Mouse (Mus musculus): ENCODE measurements around the gene Gm47791. TPM values are rescaled to one million over a fixed set of nuclear protein-coding genes. Genes with fewer than 3 reads are reported as not detected.

The Gm47791 gene
- polyA plus RNA-seq (2012; fragmentation: generic; extraction: Trizol) = not detected

DNA sequence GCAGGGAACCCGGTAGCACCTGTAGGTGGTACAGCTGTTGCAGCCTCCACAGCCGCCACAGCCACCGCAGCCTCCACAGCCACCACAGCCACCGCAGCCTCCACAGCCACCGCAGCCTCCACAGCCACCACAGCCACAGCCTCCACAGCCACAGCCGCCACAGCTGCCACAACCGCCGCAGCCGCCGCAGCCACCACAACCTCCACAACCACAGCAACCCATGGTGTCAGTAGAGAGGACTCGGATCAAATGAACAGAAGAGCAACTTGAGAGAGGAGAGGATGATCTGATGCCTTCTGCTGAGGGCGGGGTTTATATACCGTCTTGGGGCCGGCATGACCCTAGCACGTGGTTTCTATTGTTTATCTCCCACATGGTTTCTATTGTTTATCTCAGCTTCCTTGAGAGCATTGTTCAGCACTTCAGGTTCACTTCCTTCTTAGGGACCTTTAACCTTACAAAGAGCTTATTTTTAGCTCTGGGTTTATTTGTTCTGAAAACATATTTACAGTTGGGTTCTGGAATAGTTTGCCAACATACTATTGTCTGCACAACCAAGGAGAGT, at the start of gene Gm47791:
Gene Gm47791 (minus strand): TSS at position 222 of the 565 bp plus-strand sequence.
- Histone ChIP-seq H3K36me3 (ENCODE audit: control insufficient read depth, insufficient read depth) (no peaks in the 10 kb centered on the region), H3ac (ENCODE audit: control insufficient read depth, insufficient read length) (no peak within 1 kb of the TSS), H3K4me2 (ENCODE audit: low read depth) (no peak within 1 kb of the TSS), H3K79me2 (ENCODE audit: control insufficient read depth, insufficient read depth) (no peaks in the 10 kb centered on the region), H3K4me3 (no peak within 1 kb of the TSS), H3K27me3 (ENCODE audit: control insufficient read depth, insufficient read depth, insufficient read length) (no peaks in the 10 kb centered on the region)
- TF ChIP-seq MYOG (IDR thresholded peaks at IDR 0.05; ENCODE audit: control insufficient read depth in 1 of 3, insufficient read depth in 1 of 3, insufficient read length in 2 of 3, low read depth in 2 of 3) (no peak), MYOD1 (IDR thresholded peaks at IDR 0.05; ENCODE audit: control insufficient read depth in 1 of 3, insufficient read length in 2 of 3, low read depth in 2 of 3) (no peak), SRF (IDR thresholded peaks at IDR 0.05; ENCODE audit: control insufficient read depth, insufficient read length, low read depth) (no peak), TCF3 (IDR thresholded peaks at IDR 0.05; ENCODE audit: insufficient read length, low read depth) (no peak), POLR2A (IDR thresholded peaks at IDR 0.05; ENCODE audit: insufficient read length, low read depth) (no peak), USF1 (IDR thresholded peaks at IDR 0.05; ENCODE audit: low read depth) (no peak), MAX (IDR thresholded peaks at IDR 0.05; ENCODE audit: low read depth) (no peak), E2F4 (IDR thresholded peaks at IDR 0.05; ENCODE audit: insufficient read depth) (no peak), REST (IDR thresholded peaks at IDR 0.05; ENCODE audit: insufficient read depth, insufficient read length) (no peak), CEBPB (IDR thresholded peaks at IDR 0.05; ENCODE audit: insufficient read depth, poor library complexity, severe bottlenecking) (no peak)

DNA sequence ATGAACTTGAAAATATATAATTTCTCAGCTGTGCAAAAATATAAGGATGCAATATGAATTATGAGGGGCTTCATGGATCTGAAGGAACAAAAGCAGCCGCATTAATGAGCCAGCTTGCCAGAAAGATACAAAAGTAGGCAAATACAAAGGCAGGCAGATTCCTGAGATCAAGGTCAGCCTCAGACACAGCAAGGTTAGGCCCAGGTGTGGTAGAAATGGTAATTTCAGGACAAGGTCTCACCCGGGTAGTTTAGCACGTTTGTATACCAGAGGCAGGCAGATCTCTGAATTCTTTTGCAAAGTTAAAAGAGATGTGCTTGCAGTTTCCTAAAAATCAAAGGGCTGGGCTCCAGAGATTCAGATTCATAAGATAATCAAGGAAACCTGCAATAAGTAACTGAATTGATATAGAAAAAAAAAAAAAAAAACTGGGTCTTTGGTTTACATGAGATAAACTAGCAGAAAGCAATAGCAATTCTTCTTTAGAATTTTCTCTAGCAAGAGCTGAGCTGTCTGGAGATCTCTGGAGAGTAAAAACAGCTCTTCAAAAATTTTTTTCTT, 49.7 kb upstream of the Gm47791 start:
- Histone ChIP-seq H3ac (ENCODE audit: control insufficient read depth, insufficient read length) (no peak overlapping the region), H3K79me2 (ENCODE audit: control insufficient read depth, insufficient read depth) (no peaks in the 10 kb centered on the region), H3K27me3 (ENCODE audit: control insufficient read depth, insufficient read depth, insufficient read length) (no peaks in the 10 kb centered on the region), H3K36me3 (ENCODE audit: control insufficient read depth, insufficient read depth) (no peaks in the 10 kb centered on the region), H3K4me2 (ENCODE audit: low read depth) (no peak overlapping the region), H3K4me3 (no peak overlapping the region)
- no peak for TF ChIP-seq CEBPB (IDR thresholded peaks at IDR 0.05; ENCODE audit: insufficient read depth, poor library complexity, severe bottlenecking)
- no peak for TF ChIP-seq REST (IDR thresholded peaks at IDR 0.05; ENCODE audit: insufficient read depth, insufficient read length)
- no peak for TF ChIP-seq MYOG (IDR thresholded peaks at IDR 0.05; ENCODE audit: control insufficient read depth in 1 of 3, insufficient read depth in 1 of 3, insufficient read length in 2 of 3, low read depth in 2 of 3)
- TF ChIP-seq TCF3 (IDR thresholded peaks at IDR 0.05; ENCODE audit: insufficient read length, low read depth) = no peak
- TF ChIP-seq POLR2A (IDR thresholded peaks at IDR 0.05; ENCODE audit: insufficient read length, low read depth) = no peak
- TF ChIP-seq SRF (IDR thresholded peaks at IDR 0.05; ENCODE audit: control insufficient read depth, insufficient read length, low read depth) = no peak
- no peak for TF ChIP-seq MAX (IDR thresholded peaks at IDR 0.05; ENCODE audit: low read depth)
- TF ChIP-seq MYOD1 (IDR thresholded peaks at IDR 0.05; ENCODE audit: control insufficient read depth in 1 of 3, insufficient read length in 2 of 3, low read depth in 2 of 3) = no peak
- TF ChIP-seq E2F4 (IDR thresholded peaks at IDR 0.05; ENCODE audit: insufficient read depth) = no peak
- no peak for TF ChIP-seq TCF12 (IDR thresholded peaks at IDR 0.05; ENCODE audit: insufficient read depth, poor library complexity, severe bottlenecking)
- no peak for TF ChIP-seq POLR2AphosphoS2 (IDR thresholded peaks at IDR 0.05; ENCODE audit: insufficient read length, low read depth)
- no peak for TF ChIP-seq USF1 (IDR thresholded peaks at IDR 0.05; ENCODE audit: low read depth)

DNA sequence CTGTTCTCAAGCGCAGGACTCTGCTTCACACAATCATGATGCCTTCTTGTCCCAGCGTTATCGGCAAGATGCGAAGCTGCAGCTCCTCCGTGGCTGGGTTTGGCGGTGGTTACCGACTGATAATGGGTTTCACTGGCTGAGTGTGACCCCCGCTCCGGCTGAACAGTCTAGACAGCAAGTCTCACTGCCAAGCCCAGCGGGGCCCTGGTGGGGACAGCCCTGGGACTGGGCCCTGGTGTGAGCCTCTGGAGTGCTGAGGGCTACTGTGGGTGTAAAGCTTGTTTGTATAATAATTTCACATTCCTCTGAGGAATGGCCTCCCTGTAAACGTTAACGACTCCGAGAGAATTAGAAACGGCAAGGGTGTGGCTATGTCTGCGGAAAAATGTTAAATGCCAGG, 49.1 kb upstream of the Gm47791 start:
- Histone ChIP-seq H3ac (ENCODE audit: control insufficient read depth, insufficient read length) (no peak overlapping the region), H3K4me2 (ENCODE audit: low read depth) (no peak overlapping the region), H3K79me2 (ENCODE audit: control insufficient read depth, insufficient read depth) (no peaks in the 10 kb centered on the region), H3K4me3 (no peak overlapping the region), H3K27me3 (ENCODE audit: control insufficient read depth, insufficient read depth, insufficient read length) (no peaks in the 10 kb centered on the region), H3K36me3 (ENCODE audit: control insufficient read depth, insufficient read depth) (no peaks in the 10 kb centered on the region)
- TF ChIP-seq MYOG (IDR thresholded peaks at IDR 0.05; ENCODE audit: control insufficient read depth in 1 of 3, insufficient read depth in 1 of 3, insufficient read length in 2 of 3, low read depth in 2 of 3) = no peak
- TF ChIP-seq TCF12 (IDR thresholded peaks at IDR 0.05; ENCODE audit: insufficient read depth, poor library complexity, severe bottlenecking) = no peak
- TF ChIP-seq POLR2A (IDR thresholded peaks at IDR 0.05; ENCODE audit: insufficient read length, low read depth) = no peak
- no peak for TF ChIP-seq REST (IDR thresholded peaks at IDR 0.05; ENCODE audit: insufficient read depth, insufficient read length)
- no peak for TF ChIP-seq POLR2AphosphoS2 (IDR thresholded peaks at IDR 0.05; ENCODE audit: insufficient read length, low read depth)
- no peak for TF ChIP-seq SRF (IDR thresholded peaks at IDR 0.05; ENCODE audit: control insufficient read depth, insufficient read length, low read depth)
- TF ChIP-seq TCF3 (IDR thresholded peaks at IDR 0.05; ENCODE audit: insufficient read length, low read depth) = no peak
- TF ChIP-seq MYOD1 (IDR thresholded peaks at IDR 0.05; ENCODE audit: control insufficient read depth in 1 of 3, insufficient read length in 2 of 3, low read depth in 2 of 3) = no peak
- no peak for TF ChIP-seq E2F4 (IDR thresholded peaks at IDR 0.05; ENCODE audit: insufficient read depth)
- no peak for TF ChIP-seq USF1 (IDR thresholded peaks at IDR 0.05; ENCODE audit: low read depth)
- no peak for TF ChIP-seq MAX (IDR thresholded peaks at IDR 0.05; ENCODE audit: low read depth)
- TF ChIP-seq CEBPB (IDR thresholded peaks at IDR 0.05; ENCODE audit: insufficient read depth, poor library complexity, severe bottlenecking) = no peak

DNA sequence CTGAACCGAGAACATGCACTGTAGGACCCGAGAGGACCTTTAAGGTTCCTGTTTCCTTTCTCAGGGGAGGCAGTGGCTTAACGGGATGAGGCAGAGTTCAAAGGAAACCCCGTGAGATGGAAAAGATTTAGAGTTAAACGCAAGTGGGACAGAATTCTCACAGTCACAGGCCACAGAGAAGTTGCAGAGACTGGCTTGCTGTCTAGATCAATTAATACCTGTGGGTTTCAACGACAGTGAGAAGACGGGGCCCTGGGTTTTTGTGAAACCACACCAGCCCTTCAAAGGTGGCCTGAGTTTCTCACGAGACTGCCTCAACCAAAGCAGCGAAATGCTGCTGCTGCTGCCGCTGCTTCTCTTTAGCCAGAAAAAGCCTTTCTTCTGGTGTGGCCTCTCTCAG, 48.3 kb upstream of the Gm47791 start:
- Histone ChIP-seq H3K36me3 (ENCODE audit: control insufficient read depth, insufficient read depth) (no peaks in the 10 kb centered on the region), H3K27me3 (ENCODE audit: control insufficient read depth, insufficient read depth, insufficient read length) (no peaks in the 10 kb centered on the region), H3K4me2 (ENCODE audit: low read depth) (no peak overlapping the region), H3K79me2 (ENCODE audit: control insufficient read depth, insufficient read depth) (no peaks in the 10 kb centered on the region), H3ac (ENCODE audit: control insufficient read depth, insufficient read length) (no peak overlapping the region), H3K4me3 (no peak overlapping the region)
- no peak for TF ChIP-seq MYOD1 (IDR thresholded peaks at IDR 0.05; ENCODE audit: control insufficient read depth in 1 of 3, insufficient read length in 2 of 3, low read depth in 2 of 3)
- TF ChIP-seq TCF3 (IDR thresholded peaks at IDR 0.05; ENCODE audit: insufficient read length, low read depth) = no peak
- TF ChIP-seq MYOG (IDR thresholded peaks at IDR 0.05; ENCODE audit: control insufficient read depth in 1 of 3, insufficient read depth in 1 of 3, insufficient read length in 2 of 3, low read depth in 2 of 3) = no peak
- no peak for TF ChIP-seq REST (IDR thresholded peaks at IDR 0.05; ENCODE audit: insufficient read depth, insufficient read length)
- TF ChIP-seq SRF (IDR thresholded peaks at IDR 0.05; ENCODE audit: control insufficient read depth, insufficient read length, low read depth) = no peak
- no peak for TF ChIP-seq USF1 (IDR thresholded peaks at IDR 0.05; ENCODE audit: low read depth)
- TF ChIP-seq E2F4 (IDR thresholded peaks at IDR 0.05; ENCODE audit: insufficient read depth) = no peak
- TF ChIP-seq POLR2AphosphoS2 (IDR thresholded peaks at IDR 0.05; ENCODE audit: insufficient read length, low read depth) = no peak
- no peak for TF ChIP-seq TCF12 (IDR thresholded peaks at IDR 0.05; ENCODE audit: insufficient read depth, poor library complexity, severe bottlenecking)
- TF ChIP-seq POLR2A (IDR thresholded peaks at IDR 0.05; ENCODE audit: insufficient read length, low read depth) = no peak
- TF ChIP-seq CEBPB (IDR thresholded peaks at IDR 0.05; ENCODE audit: insufficient read depth, poor library complexity, severe bottlenecking) = no peak
- TF ChIP-seq MAX (IDR thresholded peaks at IDR 0.05; ENCODE audit: low read depth) = no peak
